ENCODE assay signal across 8 mouse cellular contexts in the genomic region with DNA sequence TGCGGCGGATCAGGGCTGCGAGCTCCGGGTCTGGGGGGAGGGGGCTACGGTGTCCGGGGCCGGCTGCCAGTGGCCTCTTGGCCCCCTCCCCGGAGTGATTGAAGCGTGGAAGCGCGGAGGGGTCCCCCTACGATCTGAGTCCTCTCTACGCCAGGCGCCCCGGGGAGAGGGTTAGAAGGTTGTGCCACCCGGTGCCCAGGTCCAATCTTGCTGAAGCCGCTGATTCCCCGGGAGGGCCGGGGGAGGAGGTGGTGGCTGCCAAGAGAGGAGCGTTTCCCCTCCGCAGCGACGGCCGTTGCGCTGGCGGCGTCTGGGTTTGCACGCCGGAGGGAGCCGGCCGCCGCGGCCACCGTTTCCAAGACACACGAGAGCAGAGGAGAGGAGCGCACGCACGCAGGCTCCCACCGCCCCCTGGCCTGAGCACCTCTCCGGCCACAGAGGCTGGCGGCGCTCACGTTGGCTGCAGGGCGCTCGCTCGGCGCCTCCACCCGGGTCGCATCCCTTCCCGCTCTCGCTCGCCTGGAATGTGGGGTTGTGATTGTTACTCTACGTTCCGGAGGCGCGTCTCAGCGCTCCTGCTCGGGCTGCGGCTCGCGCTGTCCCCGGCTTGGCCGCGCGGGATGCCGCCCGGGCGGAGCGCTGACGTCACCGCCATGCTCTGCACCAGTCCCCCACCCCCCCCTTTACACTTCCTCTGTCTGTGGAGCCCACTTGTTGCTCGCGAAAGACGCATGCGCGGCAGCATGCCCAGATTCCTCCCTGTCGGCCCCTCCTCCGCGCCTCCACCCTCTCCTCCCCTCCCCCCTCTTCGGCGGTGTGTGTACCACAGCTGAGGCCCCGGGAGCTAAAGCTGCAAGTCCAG. TPM values are rescaled to one million over a fixed set of nuclear protein-coding genes. Genes with fewer than 3 reads are reported as not detected.
DNase-seq lines count a peak whose midpoint lies in the region; ATAC-seq and TF ChIP-seq lines count a peak whose summit lies in the region.

A gene (minus strand): TSS at position 602 of the 862 bp plus-strand sequence.

- peak; percentile 94 for TF ChIP-seq POLR2A in brain, embryonic 14.5 days (IDR thresholded peaks at IDR 0.05; ENCODE audit: borderline replicate concordance, extremely low read depth, insufficient read depth, insufficient read length, poor library complexity, severe bottlenecking)

- peaks cover 97% of the 10 kb centered on the region for H3K4me1 ChIP-seq in forebrain, embryonic 10.5 days
- peaks cover 25 to 53% of the 10 kb centered on the region in 2 experiments for H3K4me1 ChIP-seq in heart, embryonic 14.5 days (ENCODE audit: control insufficient read depth in 2 of 2, insufficient read depth in 2 of 2, low read length in 2 of 2)
- peaks cover 72% of the 10 kb centered on the region for H3K4me1 ChIP-seq in liver, embryonic 13.5 days (replicated peaks)
- H3K4me1 ChIP-seq in neural tube, embryonic 11.5 days (ENCODE audit: control insufficient read depth, insufficient read depth, low read length) = peaks cover 30% of the 10 kb centered on the region
- H3K4me1 ChIP-seq in stomach, embryonic 16.5 days (ENCODE audit: control insufficient read depth, insufficient read depth, low read length) = peaks cover 45% of the 10 kb centered on the region

- peak within 1 kb of the TSS; percentile 93 for H3K4me2 ChIP-seq in heart, embryonic 14.5 days (ENCODE audit: low read length)
- H3K4me2 ChIP-seq in liver, embryonic 13.5 days = peak within 1 kb of the TSS; percentile 71
- peak within 1 kb of the TSS; percentile 98 for H3K4me2 ChIP-seq in neural tube, embryonic 11.5 days (ENCODE audit: low read depth)
- H3K4me2 ChIP-seq in stomach, embryonic 16.5 days (ENCODE audit: low read depth, low read length) = peak within 1 kb of the TSS; percentile 85

- TF ChIP-seq CTCF in brain, embryonic 14.5 days (IDR thresholded peaks at IDR 0.05; ENCODE audit: borderline replicate concordance, extremely low read depth, insufficient read depth, insufficient read length) = no peak

- DNase-seq in brain, embryonic 14.5 days (ENCODE audit: low read depth) = peak; percentile 99
- DNase-seq in forebrain, embryonic 10.5 days (ENCODE audit: extremely low spot score, low spot score) = peak; percentile 97
- DNase-seq in kidney, postnatal 10 days = peak; percentile 100
- peak; percentile 63 for DNase-seq in liver, embryonic 13.5 days
- DNase-seq in neural tube, embryonic 11.5 days (ENCODE audit: low spot score) = peak; percentile 98

- H3K27me3 ChIP-seq in forebrain, embryonic 10.5 days (ENCODE audit: poor library complexity, severe bottlenecking) = peaks cover 38% of the 10 kb centered on the region
- H3K27me3 ChIP-seq in heart, embryonic 14.5 days (ENCODE audit: control insufficient read depth, insufficient read depth, low read length) = no peaks in the 10 kb centered on the region
- H3K27me3 ChIP-seq in liver, embryonic 13.5 days = peaks cover 98% of the 10 kb centered on the region
- H3K27me3 ChIP-seq in neural tube, embryonic 11.5 days (ENCODE audit: control insufficient read depth, insufficient read depth, low read length) = peaks cover 11% of the 10 kb centered on the region; the same call in 1 of the 2 replicates
- no peaks in the 10 kb centered on the region for H3K27me3 ChIP-seq in stomach, embryonic 16.5 days (ENCODE audit: control insufficient read depth, insufficient read depth, low read length)

- H3K36me3 ChIP-seq in forebrain, embryonic 10.5 days (replicated peaks) = peaks cover 18% of the 10 kb centered on the region
- H3K36me3 ChIP-seq in heart, embryonic 14.5 days (ENCODE audit: control insufficient read depth, insufficient read depth, low read length) = peaks cover 24% of the 10 kb centered on the region
- H3K36me3 ChIP-seq in liver, embryonic 13.5 days = no peaks in the 10 kb centered on the region
- H3K36me3 ChIP-seq in neural tube, embryonic 11.5 days (ENCODE audit: control insufficient read depth, insufficient read depth, low read length) = no peaks in the 10 kb centered on the region
- H3K36me3 ChIP-seq in stomach, embryonic 16.5 days (ENCODE audit: control insufficient read depth, insufficient read depth, low read length) = no peaks in the 10 kb centered on the region

- H3K9me3 ChIP-seq in forebrain, embryonic 10.5 days = no peaks in the 10 kb centered on the region
- H3K9me3 ChIP-seq in heart, embryonic 14.5 days (ENCODE audit: control insufficient read depth, low read length) = no peaks in the 10 kb centered on the region
- no peaks in the 10 kb centered on the region for H3K9me3 ChIP-seq in liver, embryonic 13.5 days (replicated peaks)
- H3K9me3 ChIP-seq in neural tube, embryonic 11.5 days (ENCODE audit: control insufficient read depth, low read length) = no peaks in the 10 kb centered on the region
- H3K9me3 ChIP-seq in stomach, embryonic 16.5 days (replicated peaks; ENCODE audit: control insufficient read depth, low read length) = no peaks in the 10 kb centered on the region

- under 1% methylated on average over 80 of the region's 82 CpGs for WGBS in forebrain, embryonic 10.5 days
- WGBS in heart, embryonic 14.5 days = 0% methylated on average over 78 of the region's 82 CpGs
- 1% methylated on average over 58 of the region's 82 CpGs for WGBS in liver, embryonic 13.5 days (ENCODE audit: insufficient replicate concordance)
- under 1% methylated on average over 61 of the region's 82 CpGs for WGBS in neural tube, embryonic 11.5 days
- under 1% methylated on average over 82 of the region's 82 CpGs for WGBS in stomach, embryonic 16.5 days

- H3K27ac ChIP-seq in forebrain, embryonic 10.5 days = peak within 1 kb of the TSS; percentile 98
- H3K27ac ChIP-seq in heart, embryonic 14.5 days (replicated peaks in 1 of 2; ENCODE audit: control insufficient read depth in 1 of 2, insufficient read depth in 1 of 2, low read depth in 2 of 2, low read length in 2 of 2) = peak within 1 kb of the TSS; percentile 100
- peak within 1 kb of the TSS; percentile 85 for H3K27ac ChIP-seq in liver, embryonic 13.5 days
- H3K27ac ChIP-seq in neural tube, embryonic 11.5 days (ENCODE audit: low read depth, low read length) = peak within 1 kb of the TSS; percentile 93
- peak within 1 kb of the TSS; percentile 100 for H3K27ac ChIP-seq in stomach, embryonic 16.5 days (ENCODE audit: low read length)

- peak; percentile 77 for ATAC-seq in CD4-positive, CD25-positive, alpha-beta regulatory T cell, adult 4 months
- peak; percentile 90 for ATAC-seq in heart, embryonic 14.5 days (ENCODE audit: insufficient number of reproducible peaks, insufficient read depth, low FRiP score, low read depth)
- peak; percentile 62 for ATAC-seq in liver, embryonic 13.5 days (ENCODE audit: low read depth)
- peak; percentile 74 for ATAC-seq in neural tube, embryonic 11.5 days (ENCODE audit: insufficient read depth, low FRiP score, low TSS enrichment)
- ATAC-seq in stomach, embryonic 16.5 days (ENCODE audit: insufficient read depth, low FRiP score) = peak; percentile 89

- peak within 1 kb of the TSS; percentile 96 for H3K9ac ChIP-seq in heart, embryonic 14.5 days (ENCODE audit: low read length)
- peak within 1 kb of the TSS; percentile 71 for H3K9ac ChIP-seq in liver, embryonic 13.5 days
- peak within 1 kb of the TSS; percentile 90 for H3K9ac ChIP-seq in neural tube, embryonic 11.5 days (ENCODE audit: low read length)
- H3K9ac ChIP-seq in stomach, embryonic 16.5 days (ENCODE audit: low read length) = peak within 1 kb of the TSS; percentile 99

- peak within 1 kb of the TSS; percentile 82 for H3K4me3 ChIP-seq in forebrain, embryonic 10.5 days
- peak within 1 kb of the TSS; percentile 85 to 88 for H3K4me3 ChIP-seq in heart, embryonic 14.5 days (ENCODE audit: control insufficient read depth in 1 of 2, insufficient read depth in 1 of 2, low read depth in 1 of 2, low read length in 2 of 2)
- peak within 1 kb of the TSS; percentile 62 for H3K4me3 ChIP-seq in liver, embryonic 13.5 days (replicated peaks)
- H3K4me3 ChIP-seq in neural tube, embryonic 11.5 days (ENCODE audit: low read depth, low read length) = peak within 1 kb of the TSS; percentile 77
- H3K4me3 ChIP-seq in stomach, embryonic 16.5 days (replicated peaks; ENCODE audit: low read length) = peak within 1 kb of the TSS; percentile 88

RNA-seq across cellular contexts. Expression of the gene that starts here (rescaled TPM):
- 10 to 100 TPM in 1 of 2 experiments, 1 to 10 TPM in 1; 7.6 to 18.8 TPM for polyA plus RNA-seq in CD4-positive, CD25-positive, alpha-beta regulatory T cell, adult 4 months (2017; shearing (Covaris generic))
- polyA plus RNA-seq in brain, embryonic 14.5 days (2012; rRNA removed) = 77.9 and 97.5 TPM in 2 replicates
- polyA plus RNA-seq in forebrain, embryonic 10.5 days (2016; fragmentation: Nextera tagmentation; extraction: Ambion mirVana) = 20.5 and 22.6 TPM in 2 replicates
- 32.8 and 36.1 TPM in 2 replicates for polyA plus RNA-seq in heart, embryonic 14.5 days (2014; fragmentation: Nextera tagmentation; extraction: Ambion mirVana)
- 2.8 and 3.0 TPM in 2 replicates for polyA plus RNA-seq in liver, embryonic 13.5 days (2015; fragmentation: Nextera tagmentation; extraction: Ambion mirVana)
- polyA plus RNA-seq in neural tube, embryonic 11.5 days (2014; fragmentation: Nextera tagmentation; extraction: Ambion mirVana) = 19.4 and 20.6 TPM in 2 replicates
- 10.1 and 11.7 TPM in 2 replicates for polyA plus RNA-seq in stomach, embryonic 16.5 days (2015; fragmentation: Nextera tagmentation; extraction: Ambion mirVana)

Comparison
In these comparisons a context has a peak if more than half of its experiments do, and no peak if none do; other contexts are left out.
1. Peak in every context shown above with its lines: DNase-seq, ATAC-seq, H3K4me3 ChIP-seq and H3K27ac ChIP-seq.